Mouse (Mus musculus): ENCODE data around the gene Litaf. TPM values are rescaled to one million over a fixed set of nuclear protein-coding genes. Genes with fewer than 3 reads are reported as not detected.

Litaf gene
- total and polyA plus RNA-seq, 3 experiments = 25.7 to 50.1 TPM; not detected in 1

DNA sequence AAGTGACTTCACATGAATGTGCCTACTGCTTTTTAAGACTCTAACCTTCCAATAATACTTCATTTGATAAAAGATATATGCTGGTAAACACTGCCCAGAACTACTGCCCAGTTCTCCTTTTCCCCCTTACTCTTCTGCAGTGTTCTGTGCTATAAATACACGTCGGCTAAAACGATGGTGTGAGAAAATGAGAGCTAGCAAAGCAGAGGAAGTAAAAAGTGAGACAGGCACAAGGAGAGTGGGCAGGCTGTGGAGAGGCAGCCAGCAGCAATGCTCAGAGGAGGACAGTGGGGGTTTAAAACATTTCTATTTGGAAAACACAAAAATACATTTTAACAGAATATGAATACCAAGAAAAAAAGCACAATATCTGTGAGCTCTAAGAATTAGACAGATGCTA is 26.6 kb upstream of the Litaf start:
- Histone ChIP-seq H3K4me3 (ENCODE audit: control insufficient read depth in 1 of 2, insufficient read depth in 1 of 2, low read depth in 2 of 2, low read length in 2 of 2) (no peak overlapping the region), H3K9ac (ENCODE audit: control insufficient read depth, low read depth, low read length, poor library complexity, severe bottlenecking) (no peak overlapping the region), H3K27me3 (ENCODE audit: control insufficient read depth in 1 of 2, insufficient read depth in 2 of 2, low read length in 2 of 2) (no peaks in the 10 kb centered on the region), H3K9me3 (replicated peaks; ENCODE audit: insufficient read depth, low read length) (no peaks in the 10 kb centered on the region), H3K27ac (ENCODE audit: control insufficient read depth, low read depth, low read length) (no peak overlapping the region), H3K36me3 (ENCODE audit: control insufficient read depth in 1 of 2, insufficient read depth in 2 of 2, low read length in 2 of 2) (peaks cover 0 to 32% of the 10 kb centered on the region in 2 experiments; a peak in 2 of 4 replicates), H3K79me2 (ENCODE audit: control insufficient read depth, insufficient read depth, low read length, poor library complexity) (no peaks in the 10 kb centered on the region), H3K4me1 (ENCODE audit: control insufficient read depth in 1 of 2, insufficient read depth in 2 of 2, low read length in 2 of 2) (no peaks in the 10 kb centered on the region)
- DNase-seq (ENCODE audit: low read depth, low spot score) = no peak
- TF ChIP-seq E2F4 (IDR thresholded peaks at IDR 0.05; ENCODE audit: borderline replicate concordance, low read depth, low read length) (no peak), BHLHE40 (IDR thresholded peaks at IDR 0.05; ENCODE audit: borderline replicate concordance, low read depth, low read length) (no peak), NRF1 (IDR thresholded peaks at IDR 0.05; ENCODE audit: insufficient read depth, low read depth, low read length, poor library complexity, severe bottlenecking) (no peak), TCF12 (IDR thresholded peaks at IDR 0.05; ENCODE audit: low read depth, low read length) (no peak), SIN3A (IDR thresholded peaks at IDR 0.05; ENCODE audit: low read length) (no peak), MEF2A (IDR thresholded peaks at IDR 0.05; ENCODE audit: extremely low read depth, insufficient replicate concordance, low read depth, low read length, poor library complexity, severe bottlenecking) (no peak), KAT2A (conservative IDR thresholded peaks at IDR 0.05; ENCODE audit: low read depth, low read length) (no peak)

- DNase-seq (ENCODE audit: low read depth, low spot score) = no peak
- H3K36me3 ChIP-seq (ENCODE audit: control insufficient read depth in 1 of 2, insufficient read depth in 2 of 2, low read length in 2 of 2) = peaks cover 0 to 35% of the 10 kb centered on the region in 2 experiments; a peak in 2 of 4 replicates
- no peaks in the 10 kb centered on the region for H3K9me3 ChIP-seq (replicated peaks; ENCODE audit: insufficient read depth, low read length)
- H3K27ac ChIP-seq (ENCODE audit: control insufficient read depth, low read depth, low read length) = no peak overlapping the region
- H3K4me1 ChIP-seq (ENCODE audit: control insufficient read depth in 1 of 2, insufficient read depth in 2 of 2, low read length in 2 of 2) = no peaks in the 10 kb centered on the region
- TF ChIP-seq USF2 (IDR thresholded peaks at IDR 0.05; ENCODE audit: borderline replicate concordance in 1 of 2, insufficient read depth in 1 of 2, low read depth in 1 of 2, low read length in 2 of 2) (no peak), SMC3 (IDR thresholded peaks at IDR 0.05; ENCODE audit: low read depth, low read length) (no peak), USF1 (IDR thresholded peaks at IDR 0.05; ENCODE audit: low read depth, low read length) (no peak), TCF12 (IDR thresholded peaks at IDR 0.05; ENCODE audit: low read depth, low read length) (no peak), MXI1 (IDR thresholded peaks at IDR 0.05; ENCODE audit: low read depth, low read length) (no peak), GATA1 (IDR thresholded peaks at IDR 0.05; ENCODE audit: low read depth, low read length) (no peak), MAZ (IDR thresholded peaks at IDR 0.05; ENCODE audit: low read depth, low read length) (no peak), UBTF (IDR thresholded peaks at IDR 0.05; ENCODE audit: borderline replicate concordance, insufficient read depth, low read depth, low read length) (no peak), CTCF (IDR thresholded peaks at IDR 0.05 in 2 of 3, conservative IDR thresholded peaks at IDR 0.05 in 1 of 3; ENCODE audit: control insufficient read depth in 1 of 3, insufficient read depth in 1 of 3, low read depth in 2 of 3, low read length in 3 of 3, poor library complexity in 1 of 3, severe bottlenecking in 1 of 3) (no peak), MEF2A (IDR thresholded peaks at IDR 0.05; ENCODE audit: extremely low read depth, insufficient replicate concordance, low read depth, low read length, poor library complexity, severe bottlenecking) (no peak), MAFK (IDR thresholded peaks at IDR 0.05; ENCODE audit: borderline replicate concordance, low read depth, low read length) (no peak), BHLHE40 (IDR thresholded peaks at IDR 0.05; ENCODE audit: borderline replicate concordance, low read depth, low read length) (no peak), ZC3H11A (IDR thresholded peaks at IDR 0.05; ENCODE audit: low read depth, low read length) (no peak), POLR2AphosphoS5 (IDR thresholded peaks at IDR 0.05; ENCODE audit: borderline replicate concordance, low read depth, low read length) (no peak), ETS1 (IDR thresholded peaks at IDR 0.05; ENCODE audit: low read depth, low read length) (no peak)
- no peaks in the 10 kb centered on the region for H3K27me3 ChIP-seq (ENCODE audit: control insufficient read depth in 1 of 2, insufficient read depth in 2 of 2, low read length in 2 of 2)
- H3K79me2 ChIP-seq (ENCODE audit: control insufficient read depth, insufficient read depth, low read length, poor library complexity) = no peaks in the 10 kb centered on the region
- no peak overlapping the region for H3K9ac ChIP-seq (ENCODE audit: control insufficient read depth, low read depth, low read length, poor library complexity, severe bottlenecking)
- H3K4me3 ChIP-seq (ENCODE audit: control insufficient read depth in 1 of 2, insufficient read depth in 1 of 2, low read depth in 2 of 2, low read length in 2 of 2) = no peak overlapping the region
Measured at GRCm38 (mm10) chr16:11092061-11092460, 26.1 kb upstream of the Litaf start.

All from MEL (cell line).